Mouse (Mus musculus): Measurements from ENCODE around the gene Atg5.

The Atg5 gene

DNA sequence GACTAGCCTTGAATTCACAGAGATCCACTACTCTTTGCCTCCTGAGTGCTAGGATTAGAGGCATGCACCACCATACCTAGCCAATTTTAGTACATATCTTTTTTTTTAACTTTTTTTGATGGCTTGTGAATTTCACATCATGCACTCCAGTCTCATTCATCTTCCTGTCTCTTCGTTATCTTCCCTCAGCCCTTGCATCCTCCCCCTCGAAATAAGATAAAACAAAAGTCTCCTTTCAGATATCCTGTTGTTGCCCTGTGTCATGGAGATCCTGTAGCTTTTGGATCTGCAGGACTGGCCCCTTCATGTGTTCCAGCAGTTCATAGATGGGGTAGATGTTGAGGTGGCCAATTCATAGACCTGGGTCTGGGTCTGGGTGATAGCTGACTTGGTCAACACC lies 106.5 kb downstream of the Atg5 start:
- in situ Hi-C loops (cut with MboI; ENCODE audit: low pct_unique_long_range_greater_than_20kb in 1 of 2, low sequenced_read_pairs in 2 of 2, unreplicated experiment in 1 of 2) = no loop called here

DNA sequence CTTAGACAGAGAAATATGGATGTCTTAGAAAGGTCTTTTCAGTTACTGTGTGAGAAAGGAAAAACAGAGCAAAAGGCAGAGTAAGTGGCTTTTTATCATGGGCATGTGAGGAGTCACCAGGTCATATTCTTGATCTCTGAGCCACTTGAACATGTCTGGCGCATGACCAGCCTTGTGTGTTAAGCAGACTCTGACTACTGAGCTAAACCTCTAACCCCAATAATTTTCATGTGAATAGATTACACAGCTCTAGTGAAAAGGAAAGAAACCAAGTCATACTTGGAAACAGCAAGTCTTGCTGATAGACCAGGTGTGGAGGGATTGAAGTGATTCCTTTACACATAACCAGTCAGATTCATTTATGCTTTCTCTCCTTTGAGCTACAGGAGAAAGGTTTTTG lies 107.3 kb downstream of the Atg5 start:
- in situ Hi-C loops (cut with MboI; ENCODE audit: low pct_unique_long_range_greater_than_20kb in 1 of 2, low sequenced_read_pairs in 2 of 2, unreplicated experiment in 1 of 2) = no loop called here

DNA sequence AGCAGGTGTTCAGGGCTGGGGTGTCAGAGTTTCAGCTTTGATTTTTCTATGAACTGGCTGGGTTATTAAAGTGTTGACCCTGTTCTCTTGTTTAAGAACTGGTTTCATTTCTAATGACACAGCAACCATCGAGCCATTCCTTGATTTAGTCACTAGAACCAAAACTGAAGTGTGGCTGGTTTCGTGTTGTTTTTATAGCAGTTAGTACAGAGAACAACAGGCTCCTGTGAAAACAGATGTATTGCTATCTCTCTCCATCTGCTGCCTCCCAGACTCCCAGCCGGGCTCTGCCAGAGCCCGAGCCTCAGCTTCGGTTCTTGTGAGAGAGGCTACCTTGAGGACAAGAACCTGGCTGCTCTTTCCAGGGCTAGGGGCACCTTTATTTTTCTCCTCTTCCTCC lies 109.7 kb downstream of the Atg5 start:
- in situ Hi-C loops (cut with MboI; ENCODE audit: low pct_unique_long_range_greater_than_20kb in 1 of 2, low sequenced_read_pairs in 2 of 2, unreplicated experiment in 1 of 2) = no loop called here

DNA sequence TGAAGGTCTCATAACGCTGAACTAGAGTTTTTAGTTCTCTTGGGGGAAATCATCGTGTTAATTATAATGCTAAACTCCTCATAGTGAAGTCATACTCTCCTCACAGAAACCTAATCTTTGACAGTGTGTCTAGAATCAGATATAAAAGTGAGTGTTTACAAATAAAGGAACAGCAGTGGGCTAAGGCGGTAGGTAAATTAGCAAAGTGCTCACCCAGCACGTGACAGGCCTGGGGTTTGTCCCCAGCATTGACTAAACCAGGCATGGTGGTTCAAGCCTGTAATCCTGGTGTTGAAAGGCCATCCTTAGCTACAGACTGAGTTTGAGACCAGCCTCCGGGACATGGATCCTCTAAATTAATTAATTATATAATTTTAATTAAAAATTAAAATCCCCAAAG lies 110.2 kb downstream of the Atg5 start:
- in situ Hi-C loops (cut with MboI; ENCODE audit: low pct_unique_long_range_greater_than_20kb in 1 of 2, low sequenced_read_pairs in 2 of 2, unreplicated experiment in 1 of 2) = no loop called here

DNA sequence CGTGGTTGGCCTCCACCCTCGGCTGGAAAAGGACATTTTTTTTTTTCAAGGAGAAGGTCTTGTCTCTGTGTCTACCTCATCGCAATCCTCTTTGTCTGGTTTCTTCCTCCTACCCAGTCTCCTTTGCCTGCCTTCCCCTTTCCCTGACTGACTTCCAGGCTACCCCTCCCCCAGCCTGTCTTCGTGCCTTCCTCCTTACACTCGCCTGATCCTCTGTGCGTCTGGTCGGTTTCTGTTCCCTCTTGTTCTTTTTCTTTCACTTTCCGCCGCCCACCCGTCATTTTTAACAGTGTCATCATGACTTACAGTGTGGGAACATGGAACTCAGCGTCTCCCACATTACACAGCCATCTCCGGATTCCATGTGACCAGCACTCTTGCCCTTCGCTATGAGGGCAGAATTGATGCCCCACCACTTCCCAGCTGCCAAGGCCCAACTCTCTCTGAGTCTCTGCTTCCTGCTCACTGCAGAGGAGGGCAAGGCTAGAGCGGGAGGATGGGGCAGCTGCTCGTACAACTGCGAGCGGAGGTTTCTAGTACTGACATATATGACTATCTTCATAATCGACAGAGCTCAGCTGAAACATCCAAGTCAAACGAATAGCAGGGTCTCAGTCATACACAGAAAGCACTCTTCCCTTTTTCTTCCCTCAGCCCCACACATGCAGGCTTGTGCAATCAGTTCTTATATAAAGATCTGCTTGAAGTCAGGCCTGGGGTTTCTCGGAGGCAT lies 112.5 kb downstream of the Atg5 start:
- in situ Hi-C loops (cut with MboI; ENCODE audit: low pct_unique_long_range_greater_than_20kb in 1 of 2, low sequenced_read_pairs in 2 of 2, unreplicated experiment in 1 of 2) = no loop called here

DNA sequence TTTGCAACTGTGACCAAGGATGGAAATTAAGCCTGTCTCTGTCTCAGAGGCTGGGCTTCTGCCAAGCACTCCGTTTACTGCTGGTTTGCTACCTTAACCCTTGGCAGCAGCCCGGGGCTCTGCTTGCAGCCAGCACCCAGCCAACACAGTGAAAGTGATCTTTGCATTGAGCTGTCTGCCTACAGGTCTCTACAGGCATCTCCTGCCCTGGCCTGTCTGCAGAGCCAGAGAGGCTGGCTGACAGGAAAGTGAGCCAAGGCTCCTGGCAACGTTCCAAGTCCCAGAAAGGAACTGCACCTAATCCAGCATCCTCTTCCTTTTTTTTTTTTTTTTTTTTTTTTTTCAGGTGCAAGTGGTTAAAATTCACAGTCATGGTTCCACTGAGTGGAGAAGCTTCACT lies 113.2 kb downstream of the Atg5 start:
- in situ Hi-C loops (cut with MboI; ENCODE audit: low pct_unique_long_range_greater_than_20kb in 1 of 2, low sequenced_read_pairs in 2 of 2, unreplicated experiment in 1 of 2) = no loop called here

DNA sequence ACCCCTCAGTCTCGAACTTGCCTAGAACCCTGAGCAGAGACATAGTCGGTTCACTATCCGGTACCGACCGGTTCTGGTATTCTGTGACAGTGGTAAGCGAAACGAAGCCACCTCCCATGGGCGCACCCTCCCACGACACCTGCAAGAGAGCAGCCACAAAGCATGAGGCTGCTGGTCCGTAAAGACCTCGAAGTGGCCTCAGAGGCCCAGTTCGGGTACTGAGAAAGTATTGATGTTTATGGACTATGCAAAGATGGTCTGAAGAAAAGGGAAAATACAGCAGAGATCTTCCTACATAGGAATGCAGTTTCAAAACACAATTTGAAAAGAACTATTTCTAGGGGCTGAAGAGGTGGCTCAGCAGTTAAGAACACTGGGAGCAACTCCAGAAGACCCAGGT lies 113.8 kb downstream of the Atg5 start:
- in situ Hi-C loops (cut with MboI; ENCODE audit: low pct_unique_long_range_greater_than_20kb in 1 of 2, low sequenced_read_pairs in 2 of 2, unreplicated experiment in 1 of 2) = no loop called here

DNA sequence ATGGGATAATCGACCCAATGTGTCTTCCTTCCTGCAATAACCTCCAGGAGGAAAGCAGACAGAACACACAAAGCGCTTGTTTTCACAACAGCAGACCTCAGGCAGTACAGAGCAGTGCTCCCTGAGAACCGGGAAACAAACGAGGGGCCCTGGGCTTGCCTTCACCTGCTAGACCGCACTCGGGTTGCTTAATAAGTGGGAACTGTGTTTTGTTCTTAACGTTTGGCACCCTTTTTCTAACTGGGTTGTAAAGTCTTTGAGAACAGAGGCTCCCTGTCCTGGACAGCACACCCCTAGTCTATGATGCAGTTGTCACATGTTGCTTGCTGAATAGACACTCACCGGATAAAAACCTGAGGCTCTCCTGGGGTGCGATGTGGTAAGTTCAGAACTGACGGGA lies 115.1 kb downstream of the Atg5 start:
- in situ Hi-C loops (cut with MboI; ENCODE audit: low pct_unique_long_range_greater_than_20kb in 1 of 2, low sequenced_read_pairs in 2 of 2, unreplicated experiment in 1 of 2) = no loop called here

DNA sequence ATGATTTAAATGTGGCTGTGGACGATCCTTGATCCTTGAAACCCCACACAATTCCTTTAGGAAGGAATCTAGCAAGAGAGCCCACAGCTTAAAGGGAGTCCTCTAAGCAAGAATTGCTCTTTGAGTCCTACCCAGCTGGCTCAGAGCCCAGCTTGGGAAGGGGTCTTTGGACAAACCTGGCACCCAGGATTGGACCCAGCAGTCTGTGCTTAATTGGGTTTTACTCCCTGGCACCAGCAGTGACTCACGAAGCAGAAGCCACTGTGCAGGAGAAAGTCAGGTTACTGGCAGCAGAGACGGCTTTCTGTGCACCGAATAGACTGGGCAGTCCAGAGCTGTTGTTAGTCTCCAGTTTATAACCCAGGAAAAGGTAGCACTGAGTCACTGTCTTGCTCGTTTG lies 117.1 kb downstream of the Atg5 start:
- in situ Hi-C loops (cut with MboI; ENCODE audit: low pct_unique_long_range_greater_than_20kb in 1 of 2, low sequenced_read_pairs in 2 of 2, unreplicated experiment in 1 of 2) = no loop called here

DNA sequence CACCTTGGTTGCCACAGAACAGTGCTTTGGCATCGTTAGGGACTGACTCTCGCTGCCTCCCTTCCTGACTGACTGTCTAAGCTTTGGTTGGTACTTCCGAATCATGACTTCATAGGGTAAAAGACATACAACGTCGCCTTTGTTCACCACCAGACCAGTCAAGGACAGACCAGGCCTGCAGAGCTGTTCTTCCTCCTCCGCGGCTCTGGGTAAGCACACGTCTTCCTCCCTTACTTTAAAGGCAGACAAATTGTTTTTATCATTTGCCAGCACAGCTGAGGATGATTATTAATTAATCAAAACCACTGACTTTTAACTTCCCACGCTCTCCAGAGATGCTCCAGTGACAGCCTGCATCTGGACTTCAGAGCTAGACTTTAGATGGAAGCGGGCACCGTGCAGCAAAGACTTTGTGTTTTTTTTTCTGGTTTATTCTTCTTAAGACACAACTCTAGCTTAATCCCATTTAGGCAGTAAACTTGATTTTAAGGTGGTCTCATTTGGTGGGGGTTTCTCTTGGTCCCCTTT lies 120.6 kb downstream of the Atg5 start:
- in situ Hi-C loops (cut with MboI; ENCODE audit: low pct_unique_long_range_greater_than_20kb in 1 of 2, low sequenced_read_pairs in 2 of 2, unreplicated experiment in 1 of 2) = no loop called here

DNA sequence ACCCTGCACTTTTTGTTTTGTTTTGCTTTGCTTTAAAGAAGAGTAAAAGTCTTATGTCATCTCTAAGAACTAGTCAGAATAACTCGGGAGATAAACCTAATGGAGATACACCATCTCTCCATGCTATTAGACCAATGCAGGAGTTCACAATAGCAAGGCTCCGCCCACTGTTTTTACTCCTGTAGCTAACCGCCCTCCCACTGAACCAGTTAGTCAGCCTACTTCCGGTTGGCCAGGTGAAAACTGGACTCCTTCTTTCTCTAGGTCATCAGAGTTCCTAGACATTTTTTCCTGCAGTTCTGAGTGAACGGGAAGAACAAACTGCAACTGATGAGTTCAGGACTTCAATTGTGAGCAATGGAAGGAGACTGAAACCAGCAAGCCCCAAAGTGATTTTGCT lies 122.1 kb downstream of the Atg5 start:
- in situ Hi-C loops (cut with MboI; ENCODE audit: low pct_unique_long_range_greater_than_20kb in 1 of 2, low sequenced_read_pairs in 2 of 2, unreplicated experiment in 1 of 2) = no loop called here

DNA sequence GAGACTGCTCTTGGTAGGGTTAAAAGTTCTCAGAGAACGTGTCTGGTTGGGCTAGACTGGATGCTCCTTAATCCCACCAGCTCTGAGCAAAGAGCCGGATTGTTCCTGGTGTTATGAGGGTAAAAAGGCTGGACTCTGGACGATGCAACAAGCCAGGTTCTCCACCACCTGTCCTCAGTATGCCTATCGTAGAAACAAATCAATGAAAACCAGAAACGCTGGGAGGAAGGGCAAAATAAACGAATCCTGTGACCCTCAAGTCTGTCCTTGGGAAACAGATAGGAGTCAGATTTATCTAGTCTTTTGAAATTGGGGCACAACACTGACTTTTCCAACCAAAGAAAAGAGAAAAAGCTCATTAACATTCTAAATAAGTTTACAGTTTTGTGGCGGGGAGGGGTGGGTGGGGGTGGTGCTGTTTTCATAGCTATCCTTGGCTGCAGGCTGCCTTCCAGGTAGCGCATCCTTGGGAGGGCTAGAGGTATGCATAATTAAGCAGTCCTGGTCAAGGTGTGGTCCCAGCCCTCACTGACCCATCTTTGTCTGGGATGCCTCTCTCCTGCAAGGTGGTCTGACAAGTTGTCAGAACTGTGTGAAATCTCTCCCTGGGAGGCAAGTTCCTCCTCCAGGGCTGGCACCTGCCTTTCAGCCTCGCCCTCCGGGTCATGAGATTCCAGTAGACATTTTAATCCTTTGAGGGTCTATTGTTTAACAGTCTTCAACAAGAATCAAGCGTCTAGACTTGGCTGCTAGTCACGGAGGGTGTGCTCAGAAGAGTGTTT lies 123.5 kb downstream of the Atg5 start:
- in situ Hi-C loops (cut with MboI; ENCODE audit: low pct_unique_long_range_greater_than_20kb in 1 of 2, low sequenced_read_pairs in 2 of 2, unreplicated experiment in 1 of 2) = no loop called here

DNA sequence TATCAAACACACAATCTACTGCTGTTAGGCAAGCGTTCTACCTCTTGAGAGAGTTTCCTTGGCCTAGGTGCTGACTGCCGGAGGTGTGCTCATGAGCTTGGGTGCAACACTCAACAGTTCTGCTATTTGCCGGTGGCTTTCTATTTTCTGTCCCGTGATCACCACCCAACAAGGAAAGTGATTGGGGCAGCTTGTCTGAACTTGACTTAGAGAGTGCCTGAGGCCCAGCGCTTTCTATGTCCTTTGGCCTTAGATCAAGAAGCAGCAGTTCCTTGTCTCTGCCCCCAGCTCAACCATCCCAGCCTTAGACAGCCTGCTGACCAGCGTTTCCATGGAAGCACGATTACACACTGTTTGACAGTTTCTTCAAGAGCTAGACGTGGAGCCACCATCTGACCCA lies 124.7 kb downstream of the Atg5 start:
- in situ Hi-C loops (cut with MboI; ENCODE audit: low pct_unique_long_range_greater_than_20kb in 1 of 2, low sequenced_read_pairs in 2 of 2, unreplicated experiment in 1 of 2) = no loop called here

DNA sequence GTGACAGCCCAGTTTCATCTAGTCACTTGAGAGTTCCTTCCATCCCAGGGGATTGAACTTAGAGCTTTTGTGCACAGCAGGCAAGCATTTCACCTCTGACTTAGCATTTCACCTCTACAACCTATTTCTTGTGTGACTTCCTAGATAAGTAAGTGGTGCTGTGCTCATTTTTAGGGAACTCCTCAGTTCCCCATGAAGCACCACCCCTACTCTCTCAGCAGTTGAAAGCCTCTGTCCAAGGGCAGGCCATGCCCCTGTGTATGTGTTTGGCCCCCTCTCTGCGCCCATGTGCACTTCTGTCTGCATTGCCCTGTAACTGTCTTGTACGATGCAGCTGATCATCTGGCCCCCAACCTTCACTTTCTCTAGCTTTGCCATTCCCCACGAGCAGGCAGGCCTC lies 132.0 kb downstream of the Atg5 start:
- in situ Hi-C loops (cut with MboI; ENCODE audit: low pct_unique_long_range_greater_than_20kb in 1 of 2, low sequenced_read_pairs in 2 of 2, unreplicated experiment in 1 of 2) = no loop called here

DNA sequence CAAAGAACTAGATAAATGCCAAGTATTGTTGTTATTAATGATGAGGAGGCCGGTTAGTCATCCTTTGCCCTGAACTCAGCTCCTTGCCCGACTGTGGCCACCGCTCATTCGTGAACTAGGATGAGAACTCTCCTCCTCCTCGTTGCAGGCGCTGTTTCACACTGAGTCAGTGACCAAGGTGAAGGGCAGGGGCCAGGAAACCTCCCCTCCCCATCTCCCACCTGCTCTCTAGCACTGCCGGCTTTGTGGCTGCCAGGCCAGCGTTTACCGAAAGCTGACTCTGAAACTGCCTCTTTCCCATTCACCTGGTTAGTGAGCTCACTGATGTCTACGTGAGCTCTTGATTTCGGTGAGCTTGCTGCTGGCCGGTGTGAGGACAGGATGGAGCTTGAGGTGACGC lies 132.4 kb downstream of the Atg5 start:
- in situ Hi-C loops (cut with MboI; ENCODE audit: low pct_unique_long_range_greater_than_20kb in 1 of 2, low sequenced_read_pairs in 2 of 2, unreplicated experiment in 1 of 2) = no loop called here

DNA sequence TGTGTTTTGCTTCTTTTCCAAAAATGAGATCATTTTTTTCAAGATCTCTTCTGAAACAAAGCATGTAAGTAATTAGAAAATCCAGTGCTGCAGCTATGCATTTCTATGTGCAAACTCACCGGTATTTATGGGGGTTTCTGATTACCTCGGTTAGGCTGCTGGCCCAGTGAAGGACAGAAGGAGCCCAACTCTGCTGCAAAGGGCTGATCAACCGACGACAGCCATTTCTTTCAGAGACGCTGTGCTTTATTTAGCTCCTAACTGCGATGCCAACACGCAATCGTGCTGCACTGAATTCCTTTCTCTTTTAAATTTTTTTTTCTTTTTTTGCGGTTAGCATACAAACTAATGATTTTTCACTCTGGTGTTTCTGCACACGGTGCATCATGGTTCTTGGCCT lies 133.4 kb downstream of the Atg5 start:
- in situ Hi-C loops (cut with MboI; ENCODE audit: low pct_unique_long_range_greater_than_20kb in 1 of 2, low sequenced_read_pairs in 2 of 2, unreplicated experiment in 1 of 2) = no loop called here

DNA sequence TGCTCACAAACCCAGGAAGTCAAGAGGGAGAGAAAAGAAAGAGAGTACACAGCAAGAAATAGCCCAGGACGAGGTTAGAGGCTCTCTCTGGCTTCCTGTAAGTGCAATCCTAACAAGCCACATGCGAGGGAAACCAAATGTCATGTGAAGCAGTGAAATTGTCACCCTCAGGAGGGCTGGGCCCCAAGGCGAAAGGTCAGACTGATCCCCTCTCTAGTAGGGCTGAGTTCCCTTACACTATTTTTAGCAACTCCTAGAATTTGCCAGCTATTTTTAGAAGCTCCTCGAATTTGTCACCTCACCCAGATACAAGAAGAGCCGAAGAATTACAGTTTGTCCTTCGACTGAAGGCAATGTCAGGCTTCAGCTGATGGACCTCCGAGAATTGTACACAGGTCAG lies 135.3 kb downstream of the Atg5 start:
- in situ Hi-C loops (cut with MboI; ENCODE audit: low pct_unique_long_range_greater_than_20kb in 1 of 2, low sequenced_read_pairs in 2 of 2, unreplicated experiment in 1 of 2) = no loop called here

DNA sequence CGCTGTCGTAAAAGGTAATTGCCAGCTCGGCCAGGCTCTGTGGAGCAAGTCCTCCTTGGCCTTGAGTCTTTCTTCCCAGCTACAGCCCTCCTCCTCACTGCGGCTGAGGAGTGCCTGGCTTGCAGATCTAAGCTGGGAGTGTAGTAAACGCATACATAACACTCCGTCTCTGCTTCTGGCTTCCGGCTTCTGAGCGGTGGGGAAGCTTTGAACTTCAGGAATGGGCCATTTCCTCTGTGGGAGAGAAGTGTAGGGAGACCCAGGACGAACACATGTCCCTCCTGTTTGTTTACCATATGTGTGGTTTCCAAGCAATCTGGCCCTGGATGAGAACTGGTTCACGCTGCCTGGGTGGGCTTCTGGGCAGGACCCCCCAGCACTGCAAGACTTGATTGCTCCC lies 140.9 kb downstream of the Atg5 start:
- in situ Hi-C loops (cut with MboI; ENCODE audit: low pct_unique_long_range_greater_than_20kb in 1 of 2, low sequenced_read_pairs in 2 of 2, unreplicated experiment in 1 of 2) = no loop called here

DNA sequence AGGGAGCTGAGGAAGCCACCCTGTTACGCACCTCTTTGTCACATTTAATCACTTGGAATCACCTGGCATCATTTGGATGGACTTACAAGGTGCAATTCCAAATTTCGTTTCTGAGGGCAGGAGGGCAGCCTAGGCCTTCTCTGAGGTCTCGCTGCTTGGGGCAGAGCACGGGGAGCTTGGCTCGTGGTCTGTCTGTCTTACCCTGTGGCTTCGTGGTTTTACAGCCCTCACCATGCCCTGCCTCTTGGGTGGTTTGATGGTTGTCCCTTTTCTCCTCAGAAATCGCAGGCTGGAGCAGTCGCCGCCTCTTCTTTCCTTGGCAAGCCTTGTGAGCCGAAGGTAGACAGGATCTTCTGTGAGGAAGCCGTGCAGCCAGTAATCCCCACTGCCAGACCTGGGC lies 141.8 kb downstream of the Atg5 start:
- in situ Hi-C loops (cut with MboI; ENCODE audit: low pct_unique_long_range_greater_than_20kb in 1 of 2, low sequenced_read_pairs in 2 of 2, unreplicated experiment in 1 of 2) = no loop called here

All from mouse embryonic stem cell (cell line).